Mouse (Mus musculus): ENCODE data around the gene Tub. TPM values are rescaled to one million over a fixed set of nuclear protein-coding genes. Genes with fewer than 3 reads are reported as not detected.

Gene Tub
- polyA plus RNA-seq, 1 experiment from 2014 or later: 31.2 TPM

- 27% methylated on average over 5 of the region's 5 CpGs for WGBS
- Histone ChIP-seq H3K36me3 (replicated peaks) (no peaks in the 10 kb centered on the region), H3K9me3 (no peaks in the 10 kb centered on the region), H3K27me3 (peaks cover 16% of the 10 kb centered on the region), H3K4me2 (no peak overlapping the region), H3K4me3 (replicated peaks) (no peak overlapping the region), H3K27ac (peak overlapping the region; percentile 80), H3K4me1 (peaks cover 38% of the 10 kb centered on the region), H3K9ac (no peak overlapping the region; the same call in 1 of the 2 replicates)
- ATAC-seq (ENCODE audit: low FRiP score): peak; percentile 33; the same call in 1 of the 2 replicates
These were observed 66.3 kb downstream of the Tub start for GRCm38 (mm10) chr7:109016378-109016923.

- Histone ChIP-seq H3K4me1 (peaks cover 15% of the 10 kb centered on the region), H3K27me3 (no peaks in the 10 kb centered on the region), H3K4me3 (replicated peaks) (no peak overlapping the region), H3K9me3 (no peaks in the 10 kb centered on the region), H3K27ac (no peak overlapping the region), H3K36me3 (replicated peaks) (peaks cover 10% of the 10 kb centered on the region; the same call in 1 of the 2 replicates), H3K9ac (no peak overlapping the region), H3K4me2 (no peak overlapping the region)
- ATAC-seq (ENCODE audit: low FRiP score): no peak
- WGBS: 91% methylated on average over 7 of the region's 7 CpGs
These were observed 69.1 kb downstream of the Tub start for GRCm38 (mm10) chr7:109019243-109019642.

- 19% methylated on average over 3 of the region's 3 CpGs for WGBS
- H3K36me3 ChIP-seq (replicated peaks): peaks cover 19% of the 10 kb centered on the region
- H3K4me3 ChIP-seq (replicated peaks): no peak overlapping the region
- no peaks in the 10 kb centered on the region for H3K27me3 ChIP-seq
- H3K27ac ChIP-seq: no peak overlapping the region
- ATAC-seq (ENCODE audit: low FRiP score): peak; percentile 22
- no peak overlapping the region for H3K9ac ChIP-seq
- peaks cover 8% of the 10 kb centered on the region for H3K4me1 ChIP-seq
- no peaks in the 10 kb centered on the region for H3K9me3 ChIP-seq
- no peak overlapping the region for H3K4me2 ChIP-seq
These were observed 71.3 kb downstream of the Tub start for GRCm38 (mm10) chr7:109021428-109021827.

- H3K27ac ChIP-seq: no peak overlapping the region
- H3K4me3 ChIP-seq (replicated peaks): no peak overlapping the region
- no peaks in the 10 kb centered on the region for H3K4me1 ChIP-seq
- H3K27me3 ChIP-seq: no peaks in the 10 kb centered on the region
- no peak overlapping the region for H3K9ac ChIP-seq
- no peak overlapping the region for H3K4me2 ChIP-seq
- WGBS: 88% methylated on average over 7 of the region's 7 CpGs
- ATAC-seq (ENCODE audit: low FRiP score): no peak
- H3K9me3 ChIP-seq: no peaks in the 10 kb centered on the region
- peaks cover 48% of the 10 kb centered on the region for H3K36me3 ChIP-seq (replicated peaks)
These were observed 75.6 kb downstream of the Tub start for GRCm38 (mm10) chr7:109025743-109026142.

- Histone ChIP-seq H3K27me3 (no peaks in the 10 kb centered on the region), H3K4me2 (no peak overlapping the region), H3K36me3 (replicated peaks) (peaks cover 51% of the 10 kb centered on the region), H3K9ac (no peak overlapping the region), H3K4me3 (replicated peaks) (no peak overlapping the region), H3K4me1 (no peaks in the 10 kb centered on the region), H3K27ac (no peak overlapping the region), H3K9me3 (no peaks in the 10 kb centered on the region)
- 91% methylated on average over 9 of the region's 9 CpGs for WGBS
- ATAC-seq (ENCODE audit: low FRiP score): no peak
These were observed 76.8 kb downstream of the Tub start for GRCm38 (mm10) chr7:109026976-109027375.

- ATAC-seq (ENCODE audit: low FRiP score): no peak
- H3K27ac ChIP-seq: no peak overlapping the region
- H3K36me3 ChIP-seq (replicated peaks): peaks cover 47% of the 10 kb centered on the region
- no peaks in the 10 kb centered on the region for H3K4me1 ChIP-seq
- H3K4me3 ChIP-seq (replicated peaks): no peak overlapping the region
- H3K9ac ChIP-seq: no peak overlapping the region
- no peak overlapping the region for H3K4me2 ChIP-seq
- no peaks in the 10 kb centered on the region for H3K9me3 ChIP-seq
- WGBS: 98% methylated on average over 7 of the region's 7 CpGs
- H3K27me3 ChIP-seq: no peaks in the 10 kb centered on the region
These were observed 77.6 kb downstream of the Tub start for GRCm38 (mm10) chr7:109027721-109028120.

GRCm38 (mm10) chr7:109028204-109028603, 78.1 kb downstream of the Tub start:
- Histone ChIP-seq H3K4me2 (no peak overlapping the region), H3K4me3 (replicated peaks) (no peak overlapping the region), H3K27me3 (no peaks in the 10 kb centered on the region), H3K27ac (no peak overlapping the region), H3K9ac (no peak overlapping the region), H3K4me1 (no peaks in the 10 kb centered on the region), H3K36me3 (replicated peaks) (peaks cover 43% of the 10 kb centered on the region), H3K9me3 (no peaks in the 10 kb centered on the region)
- WGBS: 28% methylated on average over 6 of the region's 6 CpGs
- peak; percentile 52; the same call in 1 of the 2 replicates for ATAC-seq (ENCODE audit: low FRiP score)

GRCm38 (mm10) chr7:109029961-109030465, 79.9 kb downstream of the Tub start:
- Histone ChIP-seq H3K27ac (no peak overlapping the region), H3K4me1 (no peaks in the 10 kb centered on the region), H3K4me3 (replicated peaks) (no peak overlapping the region), H3K9ac (no peak overlapping the region), H3K27me3 (no peaks in the 10 kb centered on the region), H3K4me2 (no peak overlapping the region), H3K9me3 (no peaks in the 10 kb centered on the region), H3K36me3 (replicated peaks) (peaks cover 46% of the 10 kb centered on the region)
- 89% methylated on average over 6 of the region's 6 CpGs for WGBS
- no peak for ATAC-seq (ENCODE audit: low FRiP score)

GRCm38 (mm10) chr7:109031331-109031730, 81.2 kb downstream of the Tub start:
- ATAC-seq (ENCODE audit: low FRiP score): no peak
- Histone ChIP-seq H3K27me3 (no peaks in the 10 kb centered on the region), H3K9me3 (no peaks in the 10 kb centered on the region), H3K4me3 (replicated peaks) (no peak overlapping the region), H3K4me1 (no peaks in the 10 kb centered on the region), H3K4me2 (no peak overlapping the region), H3K36me3 (replicated peaks) (peaks cover 45% of the 10 kb centered on the region), H3K27ac (no peak overlapping the region), H3K9ac (no peak overlapping the region)
- 88% methylated on average over 3 of the region's 3 CpGs for WGBS

- ATAC-seq (ENCODE audit: low FRiP score): no peak
- no peak overlapping the region for H3K9ac ChIP-seq
- WGBS: 86% methylated on average over 2 of the region's 2 CpGs
- no peaks in the 10 kb centered on the region for H3K4me1 ChIP-seq
- H3K27ac ChIP-seq: no peak overlapping the region
- H3K4me3 ChIP-seq (replicated peaks): no peak overlapping the region
- no peaks in the 10 kb centered on the region for H3K9me3 ChIP-seq
- H3K36me3 ChIP-seq (replicated peaks): peaks cover 38% of the 10 kb centered on the region
- H3K4me2 ChIP-seq: no peak overlapping the region
- H3K27me3 ChIP-seq: no peaks in the 10 kb centered on the region
These were observed 81.9 kb downstream of the Tub start for GRCm38 (mm10) chr7:109032054-109032453.

GRCm38 (mm10) chr7:109038121-109038735, 88.1 kb downstream of the Tub start:
- H3K27me3 ChIP-seq: no peaks in the 10 kb centered on the region

GRCm38 (mm10) chr7:109038987-109039386, 88.8 kb downstream of the Tub start:
- 38% methylated on average over 1 of the region's 1 CpGs for WGBS
- no peaks in the 10 kb centered on the region for H3K4me1 ChIP-seq
- no peaks in the 10 kb centered on the region for H3K9me3 ChIP-seq
- no peaks in the 10 kb centered on the region for H3K27me3 ChIP-seq
- peaks cover 18% of the 10 kb centered on the region for H3K36me3 ChIP-seq (replicated peaks)
- H3K27ac ChIP-seq: no peak overlapping the region
- H3K4me2 ChIP-seq: no peak overlapping the region
- ATAC-seq (ENCODE audit: low FRiP score): no peak
- H3K4me3 ChIP-seq (replicated peaks): no peak overlapping the region
- no peak overlapping the region for H3K9ac ChIP-seq

More at GRCm38 (mm10) chr7:109038121-109038735, 88.1 kb downstream of the Tub start:
- no peaks in the 10 kb centered on the region for H3K9me3 ChIP-seq
- H3K4me3 ChIP-seq (replicated peaks): no peak overlapping the region
- 88% methylated on average over 8 of the region's 8 CpGs for WGBS
- no peak overlapping the region for H3K27ac ChIP-seq
- no peaks in the 10 kb centered on the region for H3K4me1 ChIP-seq
- no peak for ATAC-seq (ENCODE audit: low FRiP score)
- peaks cover 18% of the 10 kb centered on the region for H3K36me3 ChIP-seq (replicated peaks)
- H3K4me2 ChIP-seq: no peak overlapping the region
- no peak overlapping the region for H3K9ac ChIP-seq

- ATAC-seq (ENCODE audit: low FRiP score): no peak
- H3K4me3 ChIP-seq (replicated peaks): no peak overlapping the region
- 92% methylated on average over 5 of the region's 5 CpGs for WGBS
These were observed 89.3 kb downstream of the Tub start for GRCm38 (mm10) chr7:109039445-109039844.

More at GRCm38 (mm10) chr7:109039445-109039844, 89.3 kb downstream of the Tub start:
- no peak overlapping the region for H3K27ac ChIP-seq
- no peaks in the 10 kb centered on the region for H3K9me3 ChIP-seq
- no peak overlapping the region for H3K4me2 ChIP-seq
- no peaks in the 10 kb centered on the region for H3K27me3 ChIP-seq
- H3K4me1 ChIP-seq: no peaks in the 10 kb centered on the region
- no peak overlapping the region for H3K9ac ChIP-seq
- H3K36me3 ChIP-seq (replicated peaks): peaks cover 18% of the 10 kb centered on the region

All from forebrain, embryonic 12.5 days (tissue).